10 mouse cellular contexts compared by ENCODE assay signal in genomic region chr9:55549302-55549890, GRCm38 (mm10). TPM values are rescaled to one million over a fixed set of nuclear protein-coding genes. Genes with fewer than 3 reads are reported as not detected.
A peak's percentile ranks its signal among the peaks of the same experiment; 100 is the strongest.
DNase-seq lines count a peak whose midpoint lies in the region; ATAC-seq and TF ChIP-seq lines count a peak whose summit lies in the region.
"Had no signal": no experiment of that assay in that cellular context is flagged by ENCODE, and none has a peak within 500 bp of the region (broad histone marks: within the 10 kb centered on the region; RNA-seq: fewer than 3 reads in every experiment).

No protein-coding gene starts in this region.

- H3K27ac ChIP-seq in heart, embryonic 15.5 days: no peak overlapping the region
- H3K27ac ChIP-seq in embryonic facial prominence, embryonic 10.5 days (replicated peaks): no peak overlapping the region
- no peak overlapping the region for H3K27ac ChIP-seq in liver, embryonic 14.5 days
- H3K27ac ChIP-seq: kidney, embryonic 15.5 days had no signal

- H3K27me3 ChIP-seq in heart, embryonic 15.5 days: peaks cover 52% of the 10 kb centered on the region
- peaks cover 56% of the 10 kb centered on the region for H3K27me3 ChIP-seq in E14TG2a.4 (ENCODE audit: insufficient read depth, low read length)
- H3K27me3 ChIP-seq in embryonic facial prominence, embryonic 10.5 days (replicated peaks; ENCODE audit: low read depth, poor library complexity, severe bottlenecking): peaks cover 75% of the 10 kb centered on the region
- H3K27me3 ChIP-seq in liver, embryonic 14.5 days (ENCODE audit: control insufficient read depth, insufficient read depth, low read length): peaks cover 50% of the 10 kb centered on the region

- 8% methylated on average over 16 of the region's 16 CpGs for WGBS in heart, embryonic 15.5 days
- WGBS in embryonic facial prominence, embryonic 10.5 days: 4% methylated on average over 16 of the region's 16 CpGs
- 8% methylated on average over 16 of the region's 16 CpGs for WGBS in liver, embryonic 14.5 days (ENCODE audit: insufficient replicate concordance)

- intact Hi-C loops in heart, postnatal 25 days (cut with DNase I): no loop called here

- H3K36me3 ChIP-seq in heart, embryonic 15.5 days: no peaks in the 10 kb centered on the region
- no peaks in the 10 kb centered on the region for H3K36me3 ChIP-seq in E14TG2a.4 (ENCODE audit: insufficient read depth, low read length)
- H3K36me3 ChIP-seq in embryonic facial prominence, embryonic 10.5 days (replicated peaks): no peaks in the 10 kb centered on the region
- no peaks in the 10 kb centered on the region for H3K36me3 ChIP-seq in liver, embryonic 14.5 days (replicated peaks; ENCODE audit: control insufficient read depth, insufficient read depth, low read depth)
- H3K36me3 ChIP-seq: kidney, embryonic 15.5 days had no signal

- H3K4me3 ChIP-seq in heart, embryonic 15.5 days: peak overlapping the region; percentile 8; the same call in 1 of the 2 replicates
- no peak overlapping the region for H3K4me3 ChIP-seq in E14TG2a.4 (replicated peaks; ENCODE audit: low read length)
- peak overlapping the region; percentile 11; the same call in 1 of the 2 replicates for H3K4me3 ChIP-seq in embryonic facial prominence, embryonic 10.5 days
- H3K4me3 ChIP-seq in liver, embryonic 14.5 days (ENCODE audit: insufficient read depth in 1 of 2, low read depth in 2 of 2, low read length in 2 of 2): no peak overlapping the region
- H3K4me3 ChIP-seq: kidney, embryonic 15.5 days had no signal

- H3K4me2 ChIP-seq in heart, embryonic 15.5 days: peak overlapping the region; percentile 46
- H3K4me2 ChIP-seq in liver, embryonic 14.5 days (ENCODE audit: low read depth): peak overlapping the region; percentile 18; the same call in 1 of the 2 replicates
- H3K4me2 ChIP-seq: kidney, embryonic 15.5 days had no signal

- peak; percentile 29; the same call in 1 of the 2 replicates for TF ChIP-seq CTCF in E14TG2a.4 (conservative IDR thresholded peaks at IDR 0.05; ENCODE audit: low read length)
- 0 out of 2 replicates have a peak, but pooled peaks have one; percentile 38 for TF ChIP-seq CTCF in liver, embryonic 14.5 days (IDR thresholded peaks at IDR 0.05; ENCODE audit: low read depth)

- no peaks in the 10 kb centered on the region for H3K9me3 ChIP-seq in heart, embryonic 15.5 days (replicated peaks)
- H3K9me3 ChIP-seq in E14TG2a.4 (ENCODE audit: low read length): no peaks in the 10 kb centered on the region
- H3K9me3 ChIP-seq in embryonic facial prominence, embryonic 10.5 days: no peaks in the 10 kb centered on the region
- peaks cover 5% of the 10 kb centered on the region for H3K9me3 ChIP-seq in liver, embryonic 14.5 days (ENCODE audit: control insufficient read depth, low read length)
- H3K9me3 ChIP-seq: kidney, embryonic 15.5 days had no signal

- ATAC-seq in heart, embryonic 15.5 days (replicated peaks; ENCODE audit: insufficient number of reproducible peaks, insufficient read depth, low FRiP score, low read depth): no peak
- no peak for ATAC-seq in liver, embryonic 14.5 days (ENCODE audit: insufficient read depth)

- H3K9ac ChIP-seq in heart, embryonic 15.5 days: no peak overlapping the region
- no peak overlapping the region for H3K9ac ChIP-seq in liver, embryonic 14.5 days (replicated peaks)
- H3K9ac ChIP-seq: kidney, embryonic 15.5 days had no signal

- peaks cover 27% of the 10 kb centered on the region for H3K4me1 ChIP-seq in heart, embryonic 15.5 days (replicated peaks)
- peaks cover 29% of the 10 kb centered on the region for H3K4me1 ChIP-seq in E14TG2a.4 (replicated peaks; ENCODE audit: low read depth, low read length)
- peaks cover 46% of the 10 kb centered on the region for H3K4me1 ChIP-seq in embryonic facial prominence, embryonic 10.5 days
- H3K4me1 ChIP-seq in liver, embryonic 14.5 days (replicated peaks; ENCODE audit: control insufficient read depth in 2 of 2, insufficient read depth in 2 of 2, low read length in 1 of 2): no peaks in the 10 kb centered on the region

- DNase-seq in heart, postnatal 25 days (ENCODE audit: low spot score): no peak
- peak; percentile 41 for DNase-seq in embryonic facial prominence, embryonic 10.5 days (ENCODE audit: low spot score)
- DNase-seq in liver, embryonic 14.5 days (ENCODE audit: low read depth in 3 of 3, low spot score in 3 of 3): no peak
- DNase-seq in right cerebral cortex, postnatal 4 days: no peak
- DNase-seq in cerebellum, adult 18-20 months: no peak
- DNase-seq in layer of hippocampus, adult 18-20 months (ENCODE audit: low spot score in 2 of 2): no peak

- TF ChIP-seq EP300 in liver, embryonic 14.5 days (IDR thresholded peaks at IDR 0.05; ENCODE audit: low read depth): no peak

RNA-seq across cellular contexts. Expression of gene Isl2, which starts 10.9 kb away (rescaled TPM):
- polyA plus RNA-seq in heart, embryonic 15.5 days (2015; fragmentation: Nextera tagmentation; extraction: Ambion mirVana): 0.08 and 0.86 TPM in 2 replicates
- total RNA-seq in heart, postnatal 25 days (2021): under 1 TPM in 1 of 2 experiments, not detected in 1; 0.26 TPM
- polyA plus RNA-seq in embryonic facial prominence, embryonic 10.5 days (2016; fragmentation: Nextera tagmentation; extraction: Ambion mirVana): 18.7 and 20.4 TPM in 2 replicates
- polyA plus RNA-seq in liver, embryonic 14.5 days (2012; rRNA removed): 0.16 and 0.19 TPM in 2 replicates
- 0.10 TPM in 1 of 2 replicates, not detected in the other for polyA plus RNA-seq in liver, embryonic 14.5 days (2014; fragmentation: Nextera tagmentation; extraction: Ambion mirVana)
- total RNA-seq in layer of hippocampus, adult 18-20 months (2021): not detected
- total RNA-seq: megakaryocyte progenitor cell, adult 5-6 weeks had no signal

RNA-seq across cellular contexts. Expression of gene Etfa, which starts 37.4 kb away (rescaled TPM):
- 339 and 435 TPM in 2 replicates for polyA plus RNA-seq in heart, embryonic 15.5 days (2015; fragmentation: Nextera tagmentation; extraction: Ambion mirVana)
- total RNA-seq in heart, postnatal 25 days (2021): 100 to 1,000 TPM; 846 to 861 TPM
- polyA plus RNA-seq in embryonic facial prominence, embryonic 10.5 days (2016; fragmentation: Nextera tagmentation; extraction: Ambion mirVana): 156 and 159 TPM in 2 replicates
- polyA plus RNA-seq in liver, embryonic 14.5 days (2012; rRNA removed): 73.3 and 87.6 TPM in 2 replicates
- polyA plus RNA-seq in liver, embryonic 14.5 days (2014; fragmentation: Nextera tagmentation; extraction: Ambion mirVana): 181 and 189 TPM in 2 replicates
- total RNA-seq in layer of hippocampus, adult 18-20 months (2021): 10 to 100 TPM; 41.8 to 43.7 TPM

Comparison
In these comparisons a context has a peak if more than half of its experiments do, and no peak if none do; other contexts are left out.
1. H3K4me3 ChIP-seq: peak in heart, embryonic 15.5 days (single experiment) and embryonic facial prominence, embryonic 10.5 days (single experiment); none in E14TG2a.4 (single experiment) and liver, embryonic 14.5 days (0 of 2).
2. RNA of gene Isl2, which starts 10.9 kb away (polyA plus RNA-seq): 18.7 to 20.4 TPM in embryonic facial prominence, embryonic 10.5 days; 0.10 to 0.19 TPM in liver, embryonic 14.5 days and 0.08 to 0.86 TPM in heart, embryonic 15.5 days; every median in the first group is over 10 times any median in the second.